Mouse (Mus musculus) gastrocnemius, postnatal 36 days (tissue): ENCODE measurements around the gene Magi1. TPM values are rescaled to one million over a fixed set of nuclear protein-coding genes. Genes with fewer than 3 reads are reported as not detected.

Source experiments
- DNase-seq, 2 experiments: peaks; one replicate each; pipeline ENCODE4 v3.0.0; 2022
- intact Hi-C: fragments of 180-260 bp; cut with DNase I; formaldehyde crosslinking; loops from one replicate; pipeline ENCODE4 v1.15.1; 2025
- total RNA-seq, 2 experiments: library from RNA; stranded (reverse); gene quantifications; 2 replicates each; pipeline ENCODE4 v1.2.3; 2021

Gene Magi1
- total RNA-seq, 2 experiments from 2014 or later = 3.2 to 3.9 TPM

DNA sequence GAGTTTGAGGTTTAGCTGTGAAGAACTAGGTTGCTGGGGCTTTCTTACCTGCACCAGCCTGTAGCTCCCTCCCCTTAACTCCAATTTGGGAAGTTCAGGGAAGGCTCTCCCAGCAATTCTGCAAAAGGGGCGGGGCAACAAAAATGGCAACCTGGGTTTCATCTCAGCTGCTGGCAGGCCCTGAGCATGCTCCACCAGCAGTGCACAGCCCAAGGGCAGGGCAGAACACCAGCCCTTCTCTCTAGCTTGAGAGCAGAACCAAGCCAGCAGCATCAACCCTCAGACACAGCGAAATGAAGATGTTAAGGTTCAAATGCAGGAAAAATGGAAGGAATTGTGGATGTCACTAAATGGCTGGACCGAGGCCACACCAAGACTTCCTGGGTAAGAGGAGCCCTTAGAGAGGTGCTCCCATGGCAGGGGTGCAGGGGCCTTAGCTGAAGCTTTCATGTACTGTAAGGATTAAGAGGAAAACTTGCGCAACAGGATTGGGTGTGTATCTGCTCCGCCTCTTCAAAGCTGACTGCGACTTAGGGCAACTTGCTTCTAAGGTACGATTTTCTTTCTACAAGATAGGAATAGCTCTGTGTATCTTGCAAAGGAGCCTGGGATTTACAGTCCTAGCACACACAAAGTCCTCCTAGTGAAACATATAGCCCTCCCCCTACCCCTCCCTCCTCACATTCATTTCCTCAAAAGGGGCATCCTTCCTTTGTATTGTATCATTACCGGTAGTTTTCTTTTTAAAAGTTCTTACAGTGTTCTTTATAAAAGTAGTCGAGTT is 118.8 kb downstream of the Magi1 start:
- intact Hi-C loops = no loop called here

DNA sequence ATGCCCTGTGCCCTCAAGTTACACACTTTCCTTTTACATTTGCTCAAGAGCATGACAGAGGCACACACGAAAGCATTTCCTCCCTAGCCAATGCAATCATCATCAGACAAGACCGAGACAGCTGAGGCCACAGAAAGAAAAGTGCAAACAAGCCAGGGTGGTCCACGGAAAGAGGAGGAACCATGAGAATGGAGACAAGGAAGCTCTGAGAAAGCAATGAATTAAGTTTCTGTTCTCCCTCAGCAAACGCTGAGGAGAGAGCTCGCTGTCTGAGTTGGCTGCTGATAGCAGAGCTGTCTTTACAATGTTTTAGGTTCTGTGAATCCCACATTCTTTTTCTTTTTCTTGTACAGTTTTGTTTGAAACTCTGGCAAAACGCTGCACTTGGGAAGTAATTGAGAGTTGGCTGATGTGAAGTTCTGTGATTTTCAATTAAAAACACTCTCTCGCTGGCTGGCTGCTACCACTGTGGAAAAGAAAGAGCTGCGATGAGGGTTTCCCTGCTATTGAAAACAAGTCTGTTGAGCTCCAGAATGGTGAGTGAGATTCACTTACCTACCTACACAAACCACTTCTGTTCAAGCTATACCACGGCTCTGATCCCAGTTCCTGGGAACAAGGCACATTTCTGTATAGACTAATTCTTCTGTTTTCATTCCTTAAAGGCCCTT is 120.3 kb downstream of the Magi1 start:
- intact Hi-C loops = no loop called here
- no peak for DNase-seq

More for the DNA sequence above, 118.8 kb downstream of the Magi1 start:
- no peak for DNase-seq

DNA sequence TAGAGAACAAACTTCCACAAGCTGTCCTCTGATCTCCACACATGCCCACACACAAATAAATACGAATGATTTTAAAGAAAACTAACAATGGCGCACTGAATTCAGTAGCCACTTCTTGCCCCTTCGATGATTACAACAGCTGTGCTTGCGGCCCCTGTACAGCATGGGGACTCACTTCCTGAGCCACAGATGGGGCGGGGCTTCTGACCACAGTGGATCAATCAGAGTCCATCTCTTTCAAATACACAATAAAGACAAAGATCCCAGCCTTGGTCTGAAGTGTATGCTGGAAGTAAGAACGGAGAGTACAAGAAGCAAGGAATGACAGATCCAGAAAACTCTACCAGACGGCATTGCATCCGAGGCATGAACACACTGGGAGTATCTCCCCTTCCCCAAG is 120.8 kb downstream of the Magi1 start:
- DNase-seq = no peak
- intact Hi-C loops = no loop called here

DNA sequence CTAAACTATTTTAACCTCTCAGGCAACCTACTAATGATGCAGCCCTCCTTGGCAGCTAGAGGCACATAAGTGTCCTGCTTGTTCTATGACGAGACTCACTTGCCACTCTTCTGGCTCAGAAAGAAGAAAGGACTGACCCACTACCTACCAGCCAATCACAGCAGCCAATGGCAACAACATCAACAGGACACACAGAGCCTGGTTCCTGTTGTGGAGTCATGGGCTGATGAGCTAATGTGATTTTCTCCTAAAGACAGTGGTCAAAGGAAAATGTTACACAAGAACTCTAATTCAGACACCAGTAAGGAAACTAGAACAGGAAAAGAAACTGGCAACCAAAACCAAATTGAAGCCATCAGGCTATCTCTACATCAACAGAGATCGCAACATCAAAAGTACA is 124.5 kb downstream of the Magi1 start:
- intact Hi-C loops = no loop called here
- no peak for DNase-seq

DNA sequence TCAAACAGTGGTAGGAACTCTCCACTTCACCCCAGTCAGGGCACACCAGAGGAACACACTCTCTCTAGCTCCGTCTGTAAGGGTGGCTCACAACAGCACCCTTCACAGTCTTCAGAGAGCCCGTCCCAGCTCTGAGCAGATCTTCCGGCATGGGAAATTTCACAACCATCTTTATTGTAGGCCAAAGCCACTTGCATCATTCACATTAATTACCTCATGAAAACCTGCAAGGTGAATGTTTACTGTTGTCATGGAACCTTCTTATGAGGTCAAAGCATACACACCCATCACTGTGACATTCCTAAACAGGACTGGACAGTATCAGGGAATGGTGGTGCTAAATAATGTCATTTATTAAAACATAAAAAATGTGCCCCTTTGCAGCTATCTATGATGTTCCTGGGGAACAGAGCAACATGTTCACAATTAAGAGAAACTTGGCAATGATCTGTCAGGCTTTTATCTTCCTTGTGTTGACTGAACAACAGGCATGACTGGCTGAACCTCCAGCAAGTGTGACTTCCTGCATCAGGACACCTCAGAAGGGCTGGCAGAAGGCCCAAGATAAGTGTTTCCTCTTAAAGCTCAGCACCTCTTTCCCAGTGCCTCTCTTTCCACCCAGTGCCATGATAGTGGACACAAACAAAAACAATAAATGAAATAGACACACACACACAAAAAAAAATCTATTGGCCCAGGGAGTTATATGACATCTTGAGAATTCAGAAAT is 125.4 kb downstream of the Magi1 start:
- intact Hi-C loops = no loop called here
- DNase-seq = no peak

DNA sequence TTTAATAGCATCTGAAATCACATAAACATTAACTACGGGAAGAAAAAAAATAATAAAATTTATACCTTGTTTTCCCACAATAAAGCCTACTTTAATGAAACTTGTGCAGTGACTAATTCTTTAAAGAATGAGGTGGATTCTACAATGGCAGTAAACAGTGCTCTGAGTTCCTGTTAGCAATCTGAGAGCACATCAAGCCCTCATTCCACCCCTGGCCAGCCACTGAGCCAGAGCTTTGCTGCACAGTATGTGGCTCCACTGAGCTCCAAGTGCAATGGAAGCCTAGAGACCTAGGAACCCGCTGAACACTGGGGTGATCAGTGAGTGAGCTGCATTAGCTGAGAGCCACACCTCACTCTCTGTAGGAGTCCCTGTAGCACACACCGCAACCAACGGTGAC is 127.7 kb downstream of the Magi1 start:
- intact Hi-C loops = no loop called here
- no peak for DNase-seq

DNA sequence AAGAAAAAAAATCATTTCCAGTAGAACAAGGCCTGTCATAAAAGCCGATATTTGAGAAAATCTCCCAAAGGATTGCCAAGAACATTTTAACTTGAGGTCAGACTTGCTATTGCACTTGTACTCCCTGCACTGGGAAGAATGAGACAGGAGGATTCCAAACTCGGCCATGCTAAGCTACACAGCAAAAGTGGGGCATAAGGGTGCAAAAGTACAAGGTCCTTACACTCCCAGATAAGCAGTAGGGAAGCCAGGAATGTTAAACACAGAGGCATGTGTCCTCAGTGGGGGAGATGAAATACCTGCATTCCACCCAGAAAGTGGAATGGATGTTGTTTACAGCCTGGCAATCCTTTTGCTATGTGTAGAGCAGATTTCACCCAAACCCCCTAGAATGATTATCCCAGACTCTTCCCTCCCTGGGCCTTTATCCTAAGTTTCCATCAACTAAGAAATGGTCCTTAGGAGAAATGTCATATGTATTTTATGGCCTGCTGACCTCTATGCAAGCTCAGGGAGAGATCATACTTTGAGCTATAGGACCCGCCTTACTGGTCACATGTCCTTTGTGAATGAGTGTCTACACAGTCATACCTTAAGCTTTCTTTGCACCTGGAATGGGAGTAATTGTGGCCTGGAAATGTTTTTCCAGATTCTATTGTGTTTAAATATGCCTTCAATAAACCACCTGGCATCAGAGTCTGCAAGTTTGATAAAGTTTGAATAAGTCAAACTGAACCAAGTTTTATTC is 128.7 kb downstream of the Magi1 start:
- no peak for DNase-seq
- intact Hi-C loops = no loop called here

DNA sequence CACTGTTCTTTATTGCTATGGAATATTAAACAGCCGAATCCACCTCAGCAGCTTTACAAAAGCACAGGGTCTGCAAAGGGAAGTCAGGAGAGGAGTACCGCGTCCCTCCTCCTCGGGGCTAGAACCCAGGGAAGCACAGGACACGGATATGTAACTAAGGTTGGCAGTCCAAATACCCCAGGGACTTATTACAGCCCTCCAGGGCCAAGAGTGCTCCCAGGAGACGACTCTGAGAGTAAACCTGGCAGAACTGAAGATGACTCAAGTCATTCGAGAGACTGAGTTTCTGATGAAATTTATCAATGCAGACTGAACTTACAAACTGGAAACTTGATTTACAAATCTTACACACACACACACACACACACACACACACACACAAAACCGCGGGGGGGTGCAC is 130.8 kb downstream of the Magi1 start:
- intact Hi-C loops = no loop called here
- no peak for DNase-seq

DNA sequence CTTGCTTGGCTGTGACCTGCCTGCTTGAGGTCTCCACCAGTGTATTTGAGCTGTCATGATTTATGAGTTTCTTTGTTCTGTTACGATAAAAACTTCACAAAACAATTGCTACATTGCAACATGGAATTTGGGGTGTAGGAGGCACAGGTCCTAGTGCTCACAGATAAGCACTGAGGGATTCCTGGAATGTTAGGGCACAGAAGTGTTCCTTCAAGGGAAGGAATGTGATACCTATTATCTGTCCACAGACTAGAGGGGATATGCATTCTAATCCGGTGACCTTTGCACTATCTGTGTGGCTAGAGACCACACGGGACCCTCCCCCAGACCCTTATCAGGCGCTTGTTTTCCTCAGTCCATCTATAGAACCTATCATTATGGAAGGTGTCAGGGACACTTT is 132.8 kb downstream of the Magi1 start:
- intact Hi-C loops = no loop called here
- no peak for DNase-seq

DNA sequence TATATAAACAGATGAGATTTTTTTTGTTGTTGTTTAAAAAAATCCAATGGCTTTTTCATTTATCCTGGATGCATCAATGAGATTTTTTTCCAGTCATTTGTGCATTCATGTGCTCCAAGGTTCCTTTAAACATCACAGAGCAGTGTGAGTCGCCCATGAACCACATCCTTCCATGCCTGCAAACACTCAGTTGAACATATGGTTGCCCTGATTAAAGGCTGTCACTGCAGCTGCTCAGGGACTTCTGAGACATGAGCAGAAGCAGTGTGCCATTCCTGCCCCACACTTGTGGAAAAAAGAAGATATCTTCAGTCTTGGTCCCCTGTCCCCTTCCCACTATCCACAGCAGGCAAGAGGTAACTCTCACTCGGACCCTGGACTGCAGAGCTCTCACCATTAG is 133.9 kb downstream of the Magi1 start:
- no peak for DNase-seq
- intact Hi-C loops = no loop called here

DNA sequence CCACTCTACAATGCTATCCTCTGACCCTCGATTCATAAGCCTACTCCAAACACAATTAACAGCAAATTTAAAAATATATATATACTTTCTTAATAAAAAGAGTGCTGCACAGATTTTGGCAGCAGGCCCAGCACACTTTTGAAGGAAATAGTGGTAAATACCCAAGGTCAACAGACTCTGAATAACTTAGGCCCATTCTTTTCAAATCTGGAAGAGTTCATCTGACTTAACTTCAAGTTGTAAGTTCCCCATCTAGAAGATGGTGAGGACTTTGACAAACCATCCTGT is 137.6 kb downstream of the Magi1 start:
- DNase-seq = no peak

DNA sequence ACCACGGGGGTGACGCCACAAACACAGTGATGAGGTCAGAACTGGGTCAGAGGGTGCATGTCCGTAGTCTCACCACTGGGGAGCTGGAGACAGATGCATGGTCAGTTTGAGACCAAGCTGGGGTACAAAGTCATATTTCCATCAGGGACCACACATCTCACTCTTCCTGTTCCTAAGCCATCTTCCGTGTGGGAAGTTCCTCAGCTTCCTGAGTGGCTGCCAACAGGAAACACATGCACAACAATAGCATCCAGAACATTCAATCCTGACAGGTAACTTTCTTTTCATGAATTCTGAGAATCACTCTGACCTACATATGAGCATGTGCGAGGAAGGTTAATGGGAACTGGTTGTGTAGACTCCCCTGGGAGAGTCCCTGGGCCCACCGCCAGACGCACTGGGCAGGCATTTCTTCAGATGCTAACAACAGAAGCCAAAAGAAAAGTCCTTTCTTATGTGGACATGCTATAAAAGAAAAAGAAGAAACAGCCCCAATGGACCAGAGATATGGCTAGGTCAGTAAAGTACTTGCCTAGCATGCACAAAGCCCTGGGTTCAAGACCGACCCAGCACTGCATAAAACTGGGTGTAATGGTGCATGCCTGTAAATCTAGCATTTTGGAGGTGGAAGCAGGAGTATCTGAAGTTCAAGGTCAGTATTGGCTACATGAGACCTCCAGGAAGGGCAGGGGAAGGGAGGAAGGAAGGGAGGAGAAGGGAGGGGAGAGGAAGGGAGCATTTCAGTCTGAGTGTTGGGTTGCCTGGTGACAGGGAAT is 138.1 kb downstream of the Magi1 start:
- intact Hi-C loops = no loop called here

More for the DNA sequence above, 137.6 kb downstream of the Magi1 start:
- intact Hi-C loops = no loop called here

DNA sequence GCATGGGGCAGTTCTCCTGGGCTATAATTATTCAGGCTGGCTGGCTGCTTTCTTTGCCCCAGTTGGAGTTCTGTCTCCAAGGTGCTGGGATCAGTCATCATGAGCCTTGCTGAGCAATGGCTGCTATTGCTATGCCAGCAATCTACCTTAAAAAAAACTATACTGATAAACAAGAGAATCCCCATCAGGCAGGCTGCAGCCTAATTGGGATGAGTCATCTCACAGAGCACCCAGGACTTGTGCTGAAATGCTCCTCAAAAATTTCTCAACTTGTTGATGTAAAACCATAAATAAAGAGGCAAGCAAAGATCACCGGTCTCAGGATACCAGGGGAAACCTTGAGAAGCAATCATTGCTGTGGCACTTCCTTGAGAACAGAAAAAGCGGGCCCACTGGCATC is 141.2 kb downstream of the Magi1 start:
- intact Hi-C loops = no loop called here
- no peak for DNase-seq

More for the DNA sequence above, 138.1 kb downstream of the Magi1 start:
- peak; percentile 77 to 78 for DNase-seq

DNA sequence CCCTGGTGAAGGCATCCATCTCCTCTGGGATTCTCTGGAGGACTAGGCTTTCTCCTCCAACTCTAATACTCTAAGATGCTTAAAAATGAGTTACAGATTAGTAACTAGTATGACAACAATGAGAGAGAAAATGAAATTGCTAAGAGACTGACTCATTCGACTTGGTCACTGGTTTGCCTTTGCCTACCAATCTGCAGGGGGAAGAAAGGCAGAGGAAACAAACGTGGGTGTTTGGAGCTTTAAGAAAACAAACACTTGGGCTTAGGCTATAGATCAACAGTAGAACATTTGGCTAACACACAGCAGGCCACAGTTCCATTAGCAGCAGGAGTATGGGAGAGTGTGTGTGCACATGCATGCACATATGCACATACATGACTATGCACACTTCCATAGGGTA is 142.2 kb downstream of the Magi1 start:
- DNase-seq = no peak
- intact Hi-C loops = no loop called here

DNA sequence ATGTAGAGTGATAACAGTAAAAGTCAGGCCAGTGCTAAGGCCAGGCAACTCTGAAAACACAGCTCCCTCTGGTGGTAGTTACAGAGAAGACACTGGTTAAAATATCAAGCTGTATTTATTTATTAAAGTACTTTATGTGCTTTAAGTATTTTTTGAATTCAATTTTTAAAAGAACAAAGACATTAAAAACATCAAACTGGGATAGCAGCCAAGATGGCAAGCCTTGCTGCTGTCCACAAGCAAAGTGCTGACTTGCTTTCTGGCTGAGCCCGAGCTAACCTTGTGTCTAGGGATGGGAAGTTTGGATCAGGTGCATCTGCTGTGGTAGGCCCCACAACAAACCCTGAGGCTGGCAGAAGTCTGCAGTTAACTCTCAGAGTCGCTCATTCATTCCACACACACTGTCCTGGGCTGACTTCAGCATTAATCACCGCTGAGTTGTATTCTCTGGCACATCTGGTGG is 143.7 kb downstream of the Magi1 start:
- DNase-seq = no peak
- intact Hi-C loops = loop anchor here (5.0 kb wide), 1 partner anchor 58 kb away; no protein-coding TSS in a partner anchor

DNA sequence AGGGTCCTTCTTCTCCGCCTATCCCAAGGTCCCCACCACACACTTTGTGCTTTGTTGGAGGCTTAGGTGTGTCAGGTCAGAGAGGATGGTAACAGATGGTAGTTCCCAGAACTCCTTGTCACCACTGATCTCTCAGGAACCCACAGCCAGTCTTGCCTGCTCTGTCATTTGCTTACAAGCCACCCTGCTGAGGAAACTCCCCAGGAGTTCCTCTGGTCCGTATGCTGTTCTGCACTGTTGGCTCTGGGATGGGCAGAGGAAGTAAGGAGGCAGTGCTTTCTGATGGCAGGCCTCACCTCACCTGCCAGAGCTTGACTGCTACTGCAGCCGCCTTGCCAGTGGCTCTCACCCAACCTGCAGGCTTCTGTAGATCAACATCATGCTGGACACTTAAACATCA is 147.0 kb downstream of the Magi1 start:
- DNase-seq = no peak
- intact Hi-C loops = loop anchor here (5.0 kb wide), 1 partner anchor 54 kb away; no protein-coding TSS in a partner anchor

DNA sequence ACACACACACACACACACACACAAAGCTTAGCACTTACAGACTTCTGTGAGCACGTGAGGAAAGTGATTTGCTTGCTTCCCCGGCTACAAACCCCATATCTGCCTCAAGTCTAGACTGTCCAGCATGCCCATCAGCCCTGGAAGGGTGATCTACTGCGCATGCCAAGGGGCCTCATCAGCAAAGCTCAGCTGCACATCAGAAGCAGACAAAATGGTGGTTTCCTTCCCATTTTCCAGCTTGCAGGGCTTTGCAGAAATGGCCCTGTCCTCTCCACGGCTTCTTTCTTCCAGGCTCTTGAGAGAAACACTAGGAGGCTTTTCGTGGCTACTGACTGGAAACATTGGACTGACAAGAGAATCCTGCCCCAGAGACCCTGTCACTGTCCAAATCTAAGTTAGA is 149.6 kb downstream of the Magi1 start:
- no peak for DNase-seq
- intact Hi-C loops = no loop called here

DNA sequence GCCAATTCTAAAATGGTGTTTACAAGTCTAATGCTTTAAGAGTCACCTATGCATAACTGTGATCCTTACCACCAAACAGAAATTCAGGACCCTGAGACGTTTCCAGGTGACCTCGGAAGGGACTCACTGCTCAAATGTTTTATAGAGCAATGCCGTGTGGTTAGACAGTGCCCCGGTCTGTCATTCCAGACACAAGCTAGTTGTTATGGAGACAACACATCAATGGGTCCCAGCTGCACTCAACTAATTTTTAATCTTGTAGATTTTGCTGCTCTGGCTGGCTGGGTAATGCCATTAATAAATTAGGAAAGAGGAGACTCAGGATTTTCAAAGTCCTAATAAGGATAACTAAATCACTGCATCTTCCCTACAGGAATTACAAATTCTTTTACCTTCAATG is 151.7 kb downstream of the Magi1 start:
- no peak for DNase-seq
- intact Hi-C loops = no loop called here

DNA sequence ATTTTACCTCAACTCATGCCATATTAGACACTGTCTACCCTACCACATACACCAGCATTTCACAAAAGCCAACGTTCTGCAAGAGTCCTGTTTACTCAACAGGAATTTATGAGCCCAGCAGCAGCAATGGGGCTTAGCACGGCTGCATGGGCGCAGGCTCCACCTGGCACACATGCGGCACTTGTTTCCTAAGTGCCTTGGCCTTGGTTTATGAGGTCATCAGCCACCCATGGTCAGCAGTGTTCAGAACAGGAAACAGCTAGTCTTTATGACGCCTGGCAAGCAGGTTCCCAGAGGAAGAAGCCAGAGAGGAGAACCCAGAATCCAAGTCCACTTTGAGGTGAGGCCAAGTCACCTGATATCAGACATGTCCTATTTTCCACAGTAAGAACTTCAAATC is 153.3 kb downstream of the Magi1 start:
- no peak for DNase-seq
- intact Hi-C loops = no loop called here

DNA sequence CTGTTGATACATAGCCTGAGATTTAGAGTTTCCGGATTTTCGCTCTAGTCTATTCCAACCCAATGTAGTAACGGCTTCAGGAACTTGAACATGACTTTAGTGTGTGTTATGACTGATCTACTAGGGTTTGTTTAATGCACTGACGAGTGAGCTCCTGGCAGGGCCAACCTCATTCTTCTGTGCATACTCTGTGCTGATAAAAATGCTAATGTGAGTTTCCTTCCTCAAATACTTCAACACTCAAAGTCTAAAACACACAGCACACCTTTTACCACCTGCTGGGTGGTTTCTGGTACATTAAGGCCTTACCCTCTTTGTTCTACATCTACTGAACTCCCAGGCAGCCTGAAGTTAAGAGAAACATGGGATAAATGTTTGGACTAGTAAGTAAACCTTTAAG is 157.0 kb downstream of the Magi1 start:
- no peak for DNase-seq
- intact Hi-C loops = no loop called here
